Mouse (Mus musculus) fat pad, adult 2 months (tissue): ENCODE measurements around the gene Ccin.

Source experiments
- DNase-seq: peaks from one replicate; pipeline ENCODE4 v3.0.0-alpha.2; 2011; ENCODE audit warnings: low read depth, low spot score; ENCODE audit errors: extremely low read depth

Gene Ccin

GRCm38 (mm10) chr4:43983181-43983580, at the start of gene Ccin:
Gene Ccin, plus strand, starts transcription at chr4:43983483.
- DNase-seq: no peak

- DNase-seq: no peak
These were observed 47.1 kb upstream of the Ccin start for GRCm38 (mm10) chr4:43936186-43936585.

GRCm38 (mm10) chr4:43936749-43937674, 46.3 kb upstream of the Ccin start:
- no peak for DNase-seq

- no peak for DNase-seq
These were observed 42.0 kb upstream of the Ccin start for GRCm38 (mm10) chr4:43941315-43941714.

GRCm38 (mm10) chr4:43942421-43942820, 40.9 kb upstream of the Ccin start:
- no peak for DNase-seq

GRCm38 (mm10) chr4:43947571-43947970, 35.7 kb upstream of the Ccin start:
- no peak for DNase-seq

GRCm38 (mm10) chr4:43957292-43957845, 25.9 kb upstream of the Ccin start, which contains the start of gene Glipr2:
Gene Glipr2, plus strand, starts transcription at chr4:43957401.
- no peak for DNase-seq

GRCm38 (mm10) chr4:43957846-43958461, 25.3 kb upstream of the Ccin start:
- DNase-seq: no peak

- no peak for DNase-seq
These were observed 23.6 kb upstream of the Ccin start for GRCm38 (mm10) chr4:43959523-43960179.

GRCm38 (mm10) chr4:43960207-43960606, 23.1 kb upstream of the Ccin start:
- DNase-seq: no peak

GRCm38 (mm10) chr4:43964326-43964833, 18.9 kb upstream of the Ccin start:
- no peak for DNase-seq

- DNase-seq: no peak
These were observed 18.2 kb upstream of the Ccin start for GRCm38 (mm10) chr4:43964951-43965684.

GRCm38 (mm10) chr4:43965856-43966535, 17.3 kb upstream of the Ccin start:
- DNase-seq: no peak

GRCm38 (mm10) chr4:43968650-43969049, 14.6 kb upstream of the Ccin start:
- DNase-seq: no peak

- DNase-seq: no peak
These were observed 13.9 kb upstream of the Ccin start for GRCm38 (mm10) chr4:43969373-43969772.

GRCm38 (mm10) chr4:43970393-43971330, 12.6 kb upstream of the Ccin start:
- DNase-seq: no peak

GRCm38 (mm10) chr4:43971541-43972136, 11.6 kb upstream of the Ccin start:
- no peak for DNase-seq

- DNase-seq: no peak
These were observed 11.1 kb upstream of the Ccin start for GRCm38 (mm10) chr4:43972137-43972591.
